Mouse (Mus musculus): ENCODE measurements at regions not wholly inside any gene's neighbourhood (a gene's known extent, or its start where the extent isn't known, plus 50 kb on each side); places are given as distances from the start of the nearest gene placed in this dataset.

DNA sequence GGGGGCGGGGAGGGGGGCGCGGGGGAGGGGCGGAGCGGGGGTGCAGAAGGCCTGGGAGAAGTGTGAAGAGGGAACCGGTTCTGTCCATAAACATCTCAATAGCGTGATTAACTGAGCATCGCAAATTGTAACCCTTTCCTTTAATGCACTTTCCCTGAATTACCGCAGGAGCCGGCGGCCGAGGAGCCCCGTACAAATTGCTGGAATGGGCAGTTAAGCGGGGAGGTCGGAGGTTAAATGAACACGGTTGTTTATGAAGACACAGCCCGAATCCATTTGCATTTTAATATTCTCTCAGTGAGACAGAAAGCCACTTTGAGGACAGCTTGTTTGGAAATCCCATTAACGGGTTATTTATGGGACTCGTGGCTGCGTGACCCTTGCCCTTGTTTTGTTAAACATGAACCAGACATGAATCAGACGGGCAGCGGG lies 132.7 kb downstream of the 3100002H09Rik start:
- no peak overlapping the region for H3K4me3 ChIP-seq (ENCODE audit: insufficient read depth, poor library complexity, severe bottlenecking)
- H3K79me2 ChIP-seq (ENCODE audit: control insufficient read depth, insufficient read depth): no peaks in the 10 kb centered on the region
- no peaks in the 10 kb centered on the region for H3K36me3 ChIP-seq (ENCODE audit: control insufficient read depth, insufficient read depth)
- TF ChIP-seq MYOG (IDR thresholded peaks at IDR 0.05; ENCODE audit: control insufficient read depth, extremely low read depth, insufficient read length): no peak
- TF ChIP-seq CTCF (IDR thresholded peaks at IDR 0.05; ENCODE audit: control insufficient read depth, insufficient read depth, insufficient read length): no peak
- TF ChIP-seq CEBPB (IDR thresholded peaks at IDR 0.05; ENCODE audit: low read depth): no peak
- TF ChIP-seq FOSL1 (IDR thresholded peaks at IDR 0.05; ENCODE audit: insufficient read depth, low read length, poor library complexity, severe bottlenecking): no peak
- TF ChIP-seq MAX (IDR thresholded peaks at IDR 0.05): no peak
- no peak for TF ChIP-seq MYOD1 (IDR thresholded peaks at IDR 0.05; ENCODE audit: control insufficient read depth, insufficient read length, low read depth)
- no peak for TF ChIP-seq USF1 (IDR thresholded peaks at IDR 0.05; ENCODE audit: low read depth)
- peaks cover 28% of the 10 kb centered on the region for H3K27me3 ChIP-seq (ENCODE audit: control insufficient read depth, insufficient read depth, insufficient read length)
- no peak overlapping the region for H3ac ChIP-seq (ENCODE audit: control insufficient read depth, insufficient read length, low read depth)
- no peaks in the 10 kb centered on the region for H3K79me3 ChIP-seq (ENCODE audit: low read depth)

DNA sequence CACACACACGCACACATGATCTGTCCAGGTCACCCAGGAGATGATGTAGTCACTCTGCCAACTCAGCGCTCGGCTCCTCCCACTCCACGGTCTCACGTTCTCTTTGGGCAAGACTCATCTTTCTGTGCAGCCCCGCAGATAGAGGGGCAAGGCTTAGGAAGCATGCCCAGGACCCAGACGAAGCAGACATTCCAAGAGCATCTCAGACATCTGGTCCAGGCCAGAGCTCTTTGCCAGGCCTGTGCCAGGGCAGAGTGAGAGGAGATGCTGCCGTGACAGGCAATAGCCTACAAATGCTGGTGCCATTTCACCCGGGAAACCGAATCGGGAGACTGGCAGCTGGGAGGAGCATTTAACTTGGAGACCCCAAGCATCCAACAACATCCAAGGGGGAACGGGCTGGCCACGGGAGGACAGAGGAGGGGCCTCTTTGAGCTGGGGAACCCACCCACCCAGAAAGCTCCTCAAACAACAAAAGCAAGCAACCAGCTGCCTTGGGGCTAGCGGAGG lies 133.2 kb downstream of the 3100002H09Rik start:
- no peak overlapping the region for H3K4me3 ChIP-seq (ENCODE audit: insufficient read depth, poor library complexity, severe bottlenecking)

GRCm38 (mm10) chr4:124465229-124465820 lies 145.3 kb downstream of the 3100002H09Rik start:
- Histone ChIP-seq H3ac (ENCODE audit: control insufficient read depth, insufficient read length, low read depth) (no peak overlapping the region), H3K4me3 (ENCODE audit: insufficient read depth, poor library complexity, severe bottlenecking) (no peak overlapping the region), H3K79me3 (ENCODE audit: low read depth) (no peaks in the 10 kb centered on the region), H3K36me3 (ENCODE audit: control insufficient read depth, insufficient read depth) (no peaks in the 10 kb centered on the region), H3K79me2 (ENCODE audit: control insufficient read depth, insufficient read depth) (no peaks in the 10 kb centered on the region), H3K27me3 (ENCODE audit: control insufficient read depth, insufficient read depth, insufficient read length) (peaks cover 6% of the 10 kb centered on the region)
- TF ChIP-seq CTCF (IDR thresholded peaks at IDR 0.05; ENCODE audit: control insufficient read depth, insufficient read depth, insufficient read length): no peak
- TF ChIP-seq CEBPB (IDR thresholded peaks at IDR 0.05; ENCODE audit: low read depth): no peak
- no peak for TF ChIP-seq MYOD1 (IDR thresholded peaks at IDR 0.05; ENCODE audit: control insufficient read depth, insufficient read length, low read depth)
- TF ChIP-seq MYOG (IDR thresholded peaks at IDR 0.05; ENCODE audit: control insufficient read depth, extremely low read depth, insufficient read length): no peak
- TF ChIP-seq MAX (IDR thresholded peaks at IDR 0.05): no peak
- TF ChIP-seq FOSL1 (IDR thresholded peaks at IDR 0.05; ENCODE audit: insufficient read depth, low read length, poor library complexity, severe bottlenecking): no peak
- TF ChIP-seq USF1 (IDR thresholded peaks at IDR 0.05; ENCODE audit: low read depth): no peak

More for the DNA sequence above, 133.2 kb downstream of the 3100002H09Rik start:
- Histone ChIP-seq H3K27me3 (ENCODE audit: control insufficient read depth, insufficient read depth, insufficient read length) (peaks cover 27% of the 10 kb centered on the region), H3K36me3 (ENCODE audit: control insufficient read depth, insufficient read depth) (no peaks in the 10 kb centered on the region), H3K79me2 (ENCODE audit: control insufficient read depth, insufficient read depth) (no peaks in the 10 kb centered on the region), H3ac (ENCODE audit: control insufficient read depth, insufficient read length, low read depth) (no peak overlapping the region), H3K79me3 (ENCODE audit: low read depth) (no peaks in the 10 kb centered on the region)
- no peak for TF ChIP-seq FOSL1 (IDR thresholded peaks at IDR 0.05; ENCODE audit: insufficient read depth, low read length, poor library complexity, severe bottlenecking)
- TF ChIP-seq MYOG (IDR thresholded peaks at IDR 0.05; ENCODE audit: control insufficient read depth, extremely low read depth, insufficient read length): no peak
- TF ChIP-seq USF1 (IDR thresholded peaks at IDR 0.05; ENCODE audit: low read depth): no peak
- no peak for TF ChIP-seq CTCF (IDR thresholded peaks at IDR 0.05; ENCODE audit: control insufficient read depth, insufficient read depth, insufficient read length)
- TF ChIP-seq MYOD1 (IDR thresholded peaks at IDR 0.05; ENCODE audit: control insufficient read depth, insufficient read length, low read depth): no peak
- no peak for TF ChIP-seq CEBPB (IDR thresholded peaks at IDR 0.05; ENCODE audit: low read depth)
- no peak for TF ChIP-seq MAX (IDR thresholded peaks at IDR 0.05)

GRCm38 (mm10) chr4:124455511-124456338 lies 154.9 kb downstream of the 3100002H09Rik start:
- no peak overlapping the region for H3ac ChIP-seq (ENCODE audit: control insufficient read depth, insufficient read length, low read depth)
- no peaks in the 10 kb centered on the region for H3K27me3 ChIP-seq (ENCODE audit: control insufficient read depth, insufficient read depth, insufficient read length)
- H3K79me2 ChIP-seq (ENCODE audit: control insufficient read depth, insufficient read depth): no peaks in the 10 kb centered on the region
- H3K36me3 ChIP-seq (ENCODE audit: control insufficient read depth, insufficient read depth): no peaks in the 10 kb centered on the region
- H3K79me3 ChIP-seq (ENCODE audit: low read depth): no peaks in the 10 kb centered on the region
- no peak for TF ChIP-seq USF1 (IDR thresholded peaks at IDR 0.05; ENCODE audit: low read depth)
- no peak for TF ChIP-seq MYOG (IDR thresholded peaks at IDR 0.05; ENCODE audit: control insufficient read depth, extremely low read depth, insufficient read length)
- no peak for TF ChIP-seq CTCF (IDR thresholded peaks at IDR 0.05; ENCODE audit: control insufficient read depth, insufficient read depth, insufficient read length)
- TF ChIP-seq MAX (IDR thresholded peaks at IDR 0.05): no peak
- no peak for TF ChIP-seq CEBPB (IDR thresholded peaks at IDR 0.05; ENCODE audit: low read depth)
- TF ChIP-seq FOSL1 (IDR thresholded peaks at IDR 0.05; ENCODE audit: insufficient read depth, low read length, poor library complexity, severe bottlenecking): no peak
- TF ChIP-seq MYOD1 (IDR thresholded peaks at IDR 0.05; ENCODE audit: control insufficient read depth, insufficient read length, low read depth): no peak
- H3K4me3 ChIP-seq (ENCODE audit: insufficient read depth, poor library complexity, severe bottlenecking): no peak overlapping the region

GRCm38 (mm10) chr4:124451131-124451530 lies 159.5 kb downstream of the 3100002H09Rik start:
- H3ac ChIP-seq (ENCODE audit: control insufficient read depth, insufficient read length, low read depth): no peak overlapping the region
- no peaks in the 10 kb centered on the region for H3K36me3 ChIP-seq (ENCODE audit: control insufficient read depth, insufficient read depth)
- H3K4me3 ChIP-seq (ENCODE audit: insufficient read depth, poor library complexity, severe bottlenecking): no peak overlapping the region
- no peaks in the 10 kb centered on the region for H3K79me2 ChIP-seq (ENCODE audit: control insufficient read depth, insufficient read depth)
- no peak for TF ChIP-seq CEBPB (IDR thresholded peaks at IDR 0.05; ENCODE audit: low read depth)
- no peak for TF ChIP-seq MYOD1 (IDR thresholded peaks at IDR 0.05; ENCODE audit: control insufficient read depth, insufficient read length, low read depth)
- no peak for TF ChIP-seq FOSL1 (IDR thresholded peaks at IDR 0.05; ENCODE audit: insufficient read depth, low read length, poor library complexity, severe bottlenecking)
- no peak for TF ChIP-seq USF1 (IDR thresholded peaks at IDR 0.05; ENCODE audit: low read depth)
- TF ChIP-seq MAX (IDR thresholded peaks at IDR 0.05): no peak
- TF ChIP-seq MYOG (IDR thresholded peaks at IDR 0.05; ENCODE audit: control insufficient read depth, extremely low read depth, insufficient read length): no peak
- no peak for TF ChIP-seq CTCF (IDR thresholded peaks at IDR 0.05; ENCODE audit: control insufficient read depth, insufficient read depth, insufficient read length)
- H3K79me3 ChIP-seq (ENCODE audit: low read depth): no peaks in the 10 kb centered on the region
- H3K27me3 ChIP-seq (ENCODE audit: control insufficient read depth, insufficient read depth, insufficient read length): no peaks in the 10 kb centered on the region

Data from C2C12 (cell line).